Comparison of ENCODE assay signal across 8 mouse cellular contexts in genomic region chr11:43385716-43386115, GRCm38 (mm10). TPM values are rescaled to one million over a fixed set of nuclear protein-coding genes. Genes with fewer than 3 reads are reported as not detected.
DNase-seq lines count a peak whose midpoint lies in the region; ATAC-seq and TF ChIP-seq lines count a peak whose summit lies in the region.

No protein-coding gene starts in this region.

- no peak for TF ChIP-seq POLR2A in small intestine, adult 2 months (IDR thresholded peaks at IDR 0.05; ENCODE audit: low read depth, low read length)

- WGBS in embryonic facial prominence, embryonic 12.5 days, result 1% methylated on average over 8 of the region's 8 CpGs
- WGBS in heart, embryonic 14.5 days, result 1% methylated on average over 8 of the region's 8 CpGs
- WGBS in liver, embryonic 13.5 days (ENCODE audit: insufficient replicate concordance), result 8% methylated on average over 8 of the region's 8 CpGs
- 8% methylated on average over 8 of the region's 8 CpGs for WGBS in small intestine, adult 2 months

- no peaks in the 10 kb centered on the region for H3K27me3 ChIP-seq in embryonic facial prominence, embryonic 12.5 days
- H3K27me3 ChIP-seq in heart, embryonic 14.5 days (ENCODE audit: control insufficient read depth, insufficient read depth, low read length), result no peaks in the 10 kb centered on the region
- H3K27me3 ChIP-seq in liver, embryonic 13.5 days, result peaks cover 19% of the 10 kb centered on the region
- H3K27me3 ChIP-seq in small intestine, adult 2 months (ENCODE audit: control insufficient read depth, insufficient read depth, low read length), result no peaks in the 10 kb centered on the region

- no peak for ATAC-seq in embryonic facial prominence, embryonic 12.5 days (ENCODE audit: insufficient number of reproducible peaks, insufficient read depth, low FRiP score, low TSS enrichment)
- no peak for ATAC-seq in heart, embryonic 14.5 days (ENCODE audit: insufficient number of reproducible peaks, insufficient read depth, low FRiP score, low read depth)
- ATAC-seq in liver, embryonic 13.5 days (ENCODE audit: low read depth), result no peak
- no peak for ATAC-seq in monocyte, adult 5-6 weeks (replicated peaks; ENCODE audit: insufficient number of reproducible peaks, low FRiP score, low TSS enrichment, poor library complexity, severe bottlenecking)

- TF ChIP-seq CTCF in small intestine, adult 2 months (IDR thresholded peaks at IDR 0.05; ENCODE audit: extremely low read depth, insufficient read length, insufficient replicate concordance, low read depth, low read length), result no peak

- H3K4me3 ChIP-seq in embryonic facial prominence, embryonic 12.5 days, result peak overlapping the region; percentile 31
- peak overlapping the region; percentile 42 to 44 for H3K4me3 ChIP-seq in heart, embryonic 14.5 days (ENCODE audit: control insufficient read depth in 1 of 2, insufficient read depth in 1 of 2, low read depth in 1 of 2, low read length in 2 of 2)
- 0 out of 2 replicates have a peak overlapping the region, but pooled peaks have one; percentile 24 for H3K4me3 ChIP-seq in liver, embryonic 13.5 days (replicated peaks)
- peak overlapping the region; percentile 58 for H3K4me3 ChIP-seq in small intestine, adult 2 months (ENCODE audit: low read depth, low read length)

- H3K9me3 ChIP-seq in embryonic facial prominence, embryonic 12.5 days, result no peaks in the 10 kb centered on the region
- no peaks in the 10 kb centered on the region for H3K9me3 ChIP-seq in heart, embryonic 14.5 days (ENCODE audit: control insufficient read depth, low read length)
- H3K9me3 ChIP-seq in liver, embryonic 13.5 days (replicated peaks), result no peaks in the 10 kb centered on the region

- H3K27ac ChIP-seq in embryonic facial prominence, embryonic 12.5 days, result no peak overlapping the region
- peak overlapping the region in 1 of 2 experiments; percentile 28; a peak in 1 of 4 replicates for H3K27ac ChIP-seq in heart, embryonic 14.5 days (replicated peaks in 1 of 2; ENCODE audit: control insufficient read depth in 1 of 2, insufficient read depth in 1 of 2, low read depth in 2 of 2, low read length in 2 of 2)
- H3K27ac ChIP-seq in liver, embryonic 13.5 days, result no peak overlapping the region
- H3K27ac ChIP-seq in small intestine, adult 2 months (ENCODE audit: insufficient read depth, low read depth, low read length), result no peak overlapping the region

- intact Hi-C loops in left cerebral cortex, postnatal 4 days (cut with DNase I), result no loop called here
- intact Hi-C loops in left cerebral cortex, postnatal 36 days (cut with DNase I), result no loop called here

- peak overlapping the region; percentile 60 for H3K4me2 ChIP-seq in embryonic facial prominence, embryonic 12.5 days (replicated peaks)
- peak overlapping the region; percentile 87 for H3K4me2 ChIP-seq in heart, embryonic 14.5 days (ENCODE audit: low read length)
- H3K4me2 ChIP-seq in liver, embryonic 13.5 days, result peak overlapping the region; percentile 49

- DNase-seq in left cerebral cortex, postnatal 4 days, result peak; percentile 16
- DNase-seq in left cerebral cortex, postnatal 36 days (ENCODE audit: low spot score in 2 of 2), result no peak
- no peak for DNase-seq in liver, embryonic 13.5 days
- no peak for DNase-seq in urinary bladder, postnatal 36 days (ENCODE audit: low spot score in 2 of 2)

- H3K9ac ChIP-seq in embryonic facial prominence, embryonic 12.5 days, result 0 out of 2 replicates have a peak overlapping the region, but pooled peaks have one; percentile 20
- peak overlapping the region; percentile 65 for H3K9ac ChIP-seq in heart, embryonic 14.5 days (ENCODE audit: low read length)
- H3K9ac ChIP-seq in liver, embryonic 13.5 days, result no peak overlapping the region

- no peaks in the 10 kb centered on the region for H3K36me3 ChIP-seq in embryonic facial prominence, embryonic 12.5 days
- H3K36me3 ChIP-seq in heart, embryonic 14.5 days (ENCODE audit: control insufficient read depth, insufficient read depth, low read length), result no peaks in the 10 kb centered on the region
- H3K36me3 ChIP-seq in liver, embryonic 13.5 days, result no peaks in the 10 kb centered on the region
- no peaks in the 10 kb centered on the region for H3K36me3 ChIP-seq in small intestine, adult 2 months (ENCODE audit: control insufficient read depth, insufficient read depth, low read length)

- peaks cover 5% of the 10 kb centered on the region; the same call in 1 of the 2 replicates for H3K4me1 ChIP-seq in embryonic facial prominence, embryonic 12.5 days
- H3K4me1 ChIP-seq in heart, embryonic 14.5 days (ENCODE audit: control insufficient read depth in 2 of 2, insufficient read depth in 2 of 2, low read length in 2 of 2), result peaks cover 4 to 7% of the 10 kb centered on the region in 2 experiments; a peak in 2 of 4 replicates
- H3K4me1 ChIP-seq in liver, embryonic 13.5 days (replicated peaks), result 0 out of 2 replicates have a peak, but pooled peaks cover 4% of the 10 kb centered on the region
- H3K4me1 ChIP-seq in small intestine, adult 2 months (ENCODE audit: control insufficient read depth, insufficient read depth, insufficient read length, low read length), result peaks cover 5% of the 10 kb centered on the region; the same call in 1 of the 2 replicates

RNA-seq across cellular contexts. Expression of gene Pttg1, which starts 40.3 kb away (rescaled TPM):
- 10 to 100 TPM; 12.5 to 14.0 TPM for total RNA-seq in left cerebral cortex, postnatal 4 days (2021)
- 10 to 100 TPM; 21.7 to 26.7 TPM for total RNA-seq in left cerebral cortex, postnatal 36 days (2021)
- polyA plus RNA-seq in embryonic facial prominence, embryonic 12.5 days (2016; fragmentation: Nextera tagmentation; extraction: Ambion mirVana), result 101 and 105 TPM in 2 replicates
- polyA plus RNA-seq in heart, embryonic 14.5 days (2014; fragmentation: Nextera tagmentation; extraction: Ambion mirVana), result 124 and 132 TPM in 2 replicates
- polyA plus RNA-seq in liver, embryonic 13.5 days (2015; fragmentation: Nextera tagmentation; extraction: Ambion mirVana), result 57.5 and 61.2 TPM in 2 replicates
- 6.7 and 7.5 TPM in 2 replicates for polyA plus RNA-seq in small intestine, adult 2 months (2012; rRNA removed)
- total RNA-seq in monocyte, adult 5-6 weeks (2017), result 67.5 to 109 TPM (median 103 TPM) in 3 replicates

RNA-seq across cellular contexts. Expression of gene Slu7, which starts 47.8 kb away (rescaled TPM):
- total RNA-seq in left cerebral cortex, postnatal 4 days (2021), result 10 to 100 TPM; 36.6 to 41.8 TPM
- total RNA-seq in left cerebral cortex, postnatal 36 days (2021), result 10 to 100 TPM; 54.5 to 55.6 TPM
- polyA plus RNA-seq in embryonic facial prominence, embryonic 12.5 days (2016; fragmentation: Nextera tagmentation; extraction: Ambion mirVana), result 60.2 and 63.5 TPM in 2 replicates
- polyA plus RNA-seq in heart, embryonic 14.5 days (2014; fragmentation: Nextera tagmentation; extraction: Ambion mirVana), result 36.0 and 37.0 TPM in 2 replicates
- 28.4 and 31.7 TPM in 2 replicates for polyA plus RNA-seq in liver, embryonic 13.5 days (2015; fragmentation: Nextera tagmentation; extraction: Ambion mirVana)
- polyA plus RNA-seq in small intestine, adult 2 months (2012; rRNA removed), result 0.71 and 2.3 TPM in 2 replicates
- total RNA-seq in monocyte, adult 5-6 weeks (2017), result 143 to 184 TPM (median 150 TPM) in 3 replicates
